Mouse (Mus musculus): ENCODE measurements around the gene Slc26a8. TPM values are rescaled to one million over a fixed set of nuclear protein-coding genes. Genes with fewer than 3 reads are reported as not detected.

Slc26a8 gene
- polyA plus RNA-seq, 1 experiment from 2014 or later, result 0.24 TPM

GRCm38 (mm10) chr17:28697290-28698195 is 7.5 kb upstream of the Slc26a8 start:
- no peak overlapping the region for H3K4me3 ChIP-seq (ENCODE audit: low read depth, low read length)
- WGBS, result 38% methylated on average over 13 of the region's 13 CpGs
- no peaks in the 10 kb centered on the region for H3K9me3 ChIP-seq (ENCODE audit: control insufficient read depth, low read length)
- TF ChIP-seq EP300 (optimal IDR thresholded peaks at IDR 0.05) (no peak), CTCF (IDR thresholded peaks at IDR 0.05; ENCODE audit: low read depth) (no peak)
- H3K4me2 ChIP-seq (replicated peaks; ENCODE audit: low read depth), result peak overlapping the region; percentile 9
- ATAC-seq (ENCODE audit: low FRiP score, low TSS enrichment), result peak; percentile 87
- H3K4me1 ChIP-seq (replicated peaks; ENCODE audit: control insufficient read depth, insufficient read depth), result peaks cover 11% of the 10 kb centered on the region
- H3K27ac ChIP-seq (replicated peaks), result peak overlapping the region; percentile 75
- no peaks in the 10 kb centered on the region for H3K27me3 ChIP-seq (ENCODE audit: control insufficient read depth, insufficient read depth, low read length)
- no peaks in the 10 kb centered on the region for H3K36me3 ChIP-seq (ENCODE audit: control insufficient read depth, insufficient read depth, low read length)
- peak; percentile 71 for DNase-seq (ENCODE audit: low spot score)
- H3K9ac ChIP-seq (ENCODE audit: low read length), result no peak overlapping the region

- DNase-seq (ENCODE audit: low spot score) (no peak), ATAC-seq (ENCODE audit: low FRiP score, low TSS enrichment) (no peak)
- 0 out of 2 replicates have a peak overlapping the region, but pooled peaks have one; percentile 32 for H3K9ac ChIP-seq (ENCODE audit: low read length)
- H3K27ac ChIP-seq (replicated peaks), result peak overlapping the region; percentile 20; the same call in 1 of the 2 replicates
- H3K9me3 ChIP-seq (ENCODE audit: control insufficient read depth, low read length), result no peaks in the 10 kb centered on the region
- no peak overlapping the region for H3K4me2 ChIP-seq (replicated peaks; ENCODE audit: low read depth)
- no peaks in the 10 kb centered on the region for H3K27me3 ChIP-seq (ENCODE audit: control insufficient read depth, insufficient read depth, low read length)
- no peak for TF ChIP-seq EP300 (optimal IDR thresholded peaks at IDR 0.05)
- TF ChIP-seq CTCF (IDR thresholded peaks at IDR 0.05; ENCODE audit: low read depth), result no peak
- H3K36me3 ChIP-seq (ENCODE audit: control insufficient read depth, insufficient read depth, low read length), result no peaks in the 10 kb centered on the region
- H3K4me1 ChIP-seq (replicated peaks; ENCODE audit: control insufficient read depth, insufficient read depth), result peaks cover 11% of the 10 kb centered on the region
- H3K4me3 ChIP-seq (ENCODE audit: low read depth, low read length), result no peak overlapping the region
- 25% methylated on average over 2 of the region's 2 CpGs for WGBS
These were observed 6.6 kb upstream of the Slc26a8 start for GRCm38 (mm10) chr17:28696641-28697040.

- Histone ChIP-seq H3K36me3 (ENCODE audit: control insufficient read depth, insufficient read depth, low read length) (no peaks in the 10 kb centered on the region), H3K4me2 (replicated peaks; ENCODE audit: low read depth) (no peak overlapping the region), H3K9me3 (ENCODE audit: control insufficient read depth, low read length) (no peaks in the 10 kb centered on the region), H3K27me3 (ENCODE audit: control insufficient read depth, insufficient read depth, low read length) (no peaks in the 10 kb centered on the region), H3K9ac (ENCODE audit: low read length) (no peak overlapping the region), H3K4me1 (replicated peaks; ENCODE audit: control insufficient read depth, insufficient read depth) (peaks cover 11% of the 10 kb centered on the region), H3K4me3 (ENCODE audit: low read depth, low read length) (no peak overlapping the region), H3K27ac (replicated peaks) (no peak overlapping the region)
- no peak for ATAC-seq (ENCODE audit: low FRiP score, low TSS enrichment)
- no peak for TF ChIP-seq EP300 (optimal IDR thresholded peaks at IDR 0.05)
- TF ChIP-seq CTCF (IDR thresholded peaks at IDR 0.05; ENCODE audit: low read depth), result no peak
- WGBS, result 85% methylated on average over 4 of the region's 4 CpGs
- no peak for DNase-seq (ENCODE audit: low spot score)
These were observed 4.8 kb upstream of the Slc26a8 start for GRCm38 (mm10) chr17:28694832-28695231.

- no peak for DNase-seq (ENCODE audit: low spot score)
- Histone ChIP-seq H3K27ac (replicated peaks) (no peak overlapping the region), H3K4me1 (replicated peaks; ENCODE audit: control insufficient read depth, insufficient read depth) (peaks cover 13% of the 10 kb centered on the region), H3K4me3 (ENCODE audit: low read depth, low read length) (no peak overlapping the region), H3K27me3 (ENCODE audit: control insufficient read depth, insufficient read depth, low read length) (no peaks in the 10 kb centered on the region), H3K9ac (ENCODE audit: low read length) (no peak overlapping the region), H3K36me3 (ENCODE audit: control insufficient read depth, insufficient read depth, low read length) (no peaks in the 10 kb centered on the region), H3K4me2 (replicated peaks; ENCODE audit: low read depth) (no peak overlapping the region; the same call in 1 of the 2 replicates), H3K9me3 (ENCODE audit: control insufficient read depth, low read length) (no peaks in the 10 kb centered on the region)
- TF ChIP-seq CTCF (IDR thresholded peaks at IDR 0.05; ENCODE audit: low read depth) (no peak), EP300 (optimal IDR thresholded peaks at IDR 0.05) (no peak)
- WGBS, result 64% methylated on average over 2 of the region's 2 CpGs
- no peak for ATAC-seq (ENCODE audit: low FRiP score, low TSS enrichment)
These were observed 4.0 kb upstream of the Slc26a8 start for GRCm38 (mm10) chr17:28694078-28694477.

- TF ChIP-seq EP300 (optimal IDR thresholded peaks at IDR 0.05) (no peak), CTCF (IDR thresholded peaks at IDR 0.05; ENCODE audit: low read depth) (no peak)
- Histone ChIP-seq H3K27ac (replicated peaks) (peak overlapping the region; percentile 98), H3K4me1 (replicated peaks; ENCODE audit: control insufficient read depth, insufficient read depth) (peaks cover 13% of the 10 kb centered on the region), H3K4me3 (ENCODE audit: low read depth, low read length) (peak overlapping the region; percentile 98), H3K27me3 (ENCODE audit: control insufficient read depth, insufficient read depth, low read length) (no peaks in the 10 kb centered on the region), H3K9ac (ENCODE audit: low read length) (peak overlapping the region; percentile 98; the same call in 1 of the 2 replicates), H3K36me3 (ENCODE audit: control insufficient read depth, insufficient read depth, low read length) (no peaks in the 10 kb centered on the region), H3K9me3 (ENCODE audit: control insufficient read depth, low read length) (no peaks in the 10 kb centered on the region), H3K4me2 (replicated peaks; ENCODE audit: low read depth) (peak overlapping the region; percentile 73)
- WGBS, result 17% methylated on average over 3 of the region's 3 CpGs
- no peak for DNase-seq (ENCODE audit: low spot score)
- ATAC-seq (ENCODE audit: low FRiP score, low TSS enrichment), result no peak
These were observed 3.1 kb upstream of the Slc26a8 start for GRCm38 (mm10) chr17:28693086-28693485.

GRCm38 (mm10) chr17:28692341-28692710 is 2.3 kb upstream of the Slc26a8 start:
- H3K9me3 ChIP-seq (ENCODE audit: control insufficient read depth, low read length), result no peaks in the 10 kb centered on the region
- ATAC-seq (ENCODE audit: low FRiP score, low TSS enrichment) (no peak), DNase-seq (ENCODE audit: low spot score) (peak; percentile 52)
- peak overlapping the region; percentile 98 for H3K4me3 ChIP-seq (ENCODE audit: low read depth, low read length)
- H3K27me3 ChIP-seq (ENCODE audit: control insufficient read depth, insufficient read depth, low read length), result no peaks in the 10 kb centered on the region
- H3K4me2 ChIP-seq (replicated peaks; ENCODE audit: low read depth), result peak overlapping the region; percentile 73
- no peak for TF ChIP-seq CTCF (IDR thresholded peaks at IDR 0.05; ENCODE audit: low read depth)
- no peak for TF ChIP-seq EP300 (optimal IDR thresholded peaks at IDR 0.05)
- H3K27ac ChIP-seq (replicated peaks), result peak overlapping the region; percentile 98
- WGBS, result 0% methylated on average over 18 of the region's 18 CpGs
- peaks cover 13% of the 10 kb centered on the region for H3K4me1 ChIP-seq (replicated peaks; ENCODE audit: control insufficient read depth, insufficient read depth)
- H3K9ac ChIP-seq (ENCODE audit: low read length), result peak overlapping the region; percentile 98
- no peaks in the 10 kb centered on the region for H3K36me3 ChIP-seq (ENCODE audit: control insufficient read depth, insufficient read depth, low read length)

All from stomach, postnatal 0 days (tissue).